Mouse (Mus musculus) olfactory bulb, adult 2 months (tissue): ENCODE data around the gene Ptch2. TPM values are rescaled to one million over a fixed set of nuclear protein-coding genes. Genes with fewer than 3 reads are reported as not detected.
A peak's percentile ranks its signal among the peaks of the same experiment; 100 is the strongest.

Source experiments
- H3K27ac ChIP-seq: fragments of 200-500 bp; 2 replicates; pipeline ENCODE4 v1.5.1; 2012; ENCODE audit warnings: low read depth, low read length; ENCODE audit not compliant: insufficient read depth
- H3K4me1 ChIP-seq: fragments of 200-500 bp; 2 replicates; pipeline ENCODE4 v1.6.1; 2012; ENCODE audit warnings: low read length; ENCODE audit not compliant: control insufficient read depth, insufficient read depth
- H3K4me3 ChIP-seq: fragments of 200-500 bp; 2 replicates; pipeline ENCODE4 v1.5.1; 2012; ENCODE audit warnings: mild to moderate bottlenecking, low read depth, low read length, moderate library complexity; ENCODE audit not compliant: insufficient read depth
- CTCF ChIP-seq: fragments of 200-500 bp; IDR thresholded peaks from 2 replicates; pipeline ENCODE4 v1.5.1; 2012; ENCODE audit warnings: low read depth, mild to moderate bottlenecking, low read length, moderate library complexity; ENCODE audit not compliant: insufficient read depth
- POLR2A ChIP-seq: fragments of 200-500 bp; IDR thresholded peaks from 2 replicates; pipeline ENCODE4 v1.6.1; 2012; ENCODE audit warnings: mild to moderate bottlenecking, low read depth, low read length, moderate library complexity; ENCODE audit not compliant: insufficient read depth
- WGBS: fragments of 180-500 bp; shearing (Covaris S2); methylation state at CpG from one replicate; pipeline ENCODE4 v1.1.7; 2018; 5-methylcytosine and 5-hydroxymethylcytosine counted together
- polyA plus RNA-seq: library from polyadenylated mRNA; stranded (reverse); fragments of >200 nt; gene quantifications from 2 replicates; pipeline ENCODE4 v1.2.4, GENCODE M21; 2012; ENCODE audit warnings: low replicate concordance; ENCODE audit not compliant: missing spikeins, insufficient read depth, insufficient read length

Ptch2 gene
- polyA plus RNA-seq, 1 experiment = not detected

GRCm38 (mm10) chr4:117152714-117153113 lies 56.8 kb downstream of the Ptch2 start:
- TF ChIP-seq POLR2A = no peak
- TF ChIP-seq CTCF = no peak
- 72% methylated on average over 5 of the region's 5 CpGs for WGBS
- no peaks in the 10 kb centered on the region for H3K4me1 ChIP-seq
- H3K4me3 ChIP-seq = no peak overlapping the region
- H3K27ac ChIP-seq = no peak overlapping the region

DNA sequence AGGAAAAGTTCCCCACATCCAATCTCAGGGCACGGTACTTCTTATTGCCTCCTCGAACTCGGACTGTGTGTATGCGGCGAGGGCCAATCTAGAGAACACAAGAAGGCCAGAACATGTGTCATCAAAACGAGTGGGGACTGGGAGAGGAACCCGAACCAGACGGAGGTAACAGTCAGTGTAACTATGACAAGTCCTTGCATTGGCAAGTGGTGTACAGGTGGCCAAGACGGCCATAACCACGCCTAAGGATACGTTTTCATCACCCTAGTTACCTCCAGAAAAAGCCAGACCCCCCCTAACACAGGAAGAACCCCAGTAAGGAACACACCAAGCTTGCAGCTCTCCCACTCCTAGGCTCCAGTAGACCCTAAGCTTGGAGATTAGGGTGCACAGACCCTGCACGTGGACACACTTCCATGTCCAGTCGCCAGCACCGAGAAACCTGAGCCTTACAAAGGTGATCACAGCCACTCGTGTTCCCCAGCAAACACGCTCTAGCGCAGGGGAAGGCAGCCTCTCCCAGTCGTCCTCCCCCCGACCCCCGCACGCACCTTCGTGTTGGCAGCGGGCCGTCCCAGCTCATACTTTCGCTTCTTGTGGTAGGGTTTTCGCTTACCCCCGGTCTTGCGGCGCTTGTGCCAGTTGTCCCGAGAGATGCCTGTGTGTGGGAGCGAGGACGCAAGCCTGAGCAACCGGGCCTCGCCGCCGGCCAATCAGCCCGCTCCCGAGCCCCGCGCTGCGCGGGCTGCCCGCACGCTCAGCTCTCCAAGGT lies 59.3 kb downstream of the Ptch2 start:
- Histone ChIP-seq H3K4me3 (peak overlapping the region; percentile 59), H3K4me1 (no peaks in the 10 kb centered on the region), H3K27ac (peak overlapping the region; percentile 23; the same call in 1 of the 2 replicates)
- no peak for TF ChIP-seq POLR2A
- TF ChIP-seq CTCF = no peak
- under 1% methylated on average over 44 of the region's 44 CpGs for WGBS

DNA sequence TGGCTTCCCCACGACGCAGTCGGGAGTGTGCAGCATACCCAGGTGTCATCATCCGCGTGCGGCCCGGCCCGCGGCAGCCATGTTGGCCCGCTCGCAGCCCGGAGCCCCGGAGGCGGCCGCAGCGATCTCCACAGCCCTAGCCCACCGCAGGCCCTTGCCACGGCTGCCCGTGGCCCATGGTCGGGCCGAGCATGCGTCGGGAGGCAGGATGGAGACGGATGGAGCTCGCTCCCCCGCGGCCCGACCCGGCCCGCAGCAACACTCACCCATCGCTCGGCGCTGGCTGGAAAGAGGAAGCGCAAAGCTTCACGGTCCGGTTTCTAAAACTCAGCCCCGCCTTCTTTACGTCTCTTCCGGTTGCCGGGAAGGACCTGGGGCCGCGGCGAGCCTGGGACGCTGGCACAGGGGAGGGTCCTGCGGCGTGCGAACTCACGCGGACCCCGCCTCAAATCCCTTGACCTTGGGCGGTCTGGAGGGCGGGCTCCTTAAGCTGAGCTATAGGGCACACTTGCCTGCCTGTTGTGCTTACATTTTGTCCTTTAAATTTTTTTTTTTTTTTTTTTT lies 60.0 kb downstream of the Ptch2 start, which contains the start of gene Rps8:
Gene Rps8 (minus strand): TSS at position 452 of the 564 bp plus-strand sequence.
- TF ChIP-seq CTCF (no peak), POLR2A (peak; percentile 96)
- under 1% methylated on average over 52 of the region's 52 CpGs for WGBS
- peak within 1 kb of the TSS; percentile 59 for H3K4me3 ChIP-seq
- no peaks in the 10 kb centered on the region for H3K4me1 ChIP-seq
- peak within 1 kb of the TSS; percentile 23; the same call in 1 of the 2 replicates for H3K27ac ChIP-seq

GRCm38 (mm10) chr4:117156372-117156771 lies 60.5 kb downstream of the Ptch2 start:
- Histone ChIP-seq H3K4me3 (peak overlapping the region; percentile 59; the same call in 1 of the 2 replicates), H3K27ac (no peak overlapping the region), H3K4me1 (no peaks in the 10 kb centered on the region)
- no peak for TF ChIP-seq CTCF
- no peak for TF ChIP-seq POLR2A
- 23% methylated on average over 6 of the region's 6 CpGs for WGBS

- WGBS = 76% methylated on average over 10 of the region's 10 CpGs
- no peak for TF ChIP-seq POLR2A
- no peak for TF ChIP-seq CTCF
These were observed 63.8 kb downstream of the Ptch2 start for GRCm38 (mm10) chr4:117159666-117160065.

DNA sequence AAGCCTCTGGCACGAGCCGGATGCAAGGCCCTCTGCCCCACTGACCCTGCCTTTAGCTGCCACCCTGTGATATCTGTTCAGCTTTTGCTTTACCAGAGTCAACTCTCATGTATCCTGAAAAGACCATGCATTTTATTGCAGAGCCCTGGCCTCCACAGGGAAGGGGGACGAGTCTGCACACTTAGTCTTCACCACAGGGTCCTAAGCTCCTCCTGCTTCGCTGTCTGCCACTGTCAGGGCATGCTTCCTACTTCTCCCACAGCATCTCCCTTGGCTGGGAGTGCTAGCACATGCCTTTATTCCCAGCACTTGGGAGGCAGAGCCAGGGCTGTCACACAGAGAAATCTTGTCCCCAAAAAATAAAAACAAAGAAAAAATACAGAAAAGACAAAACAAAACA lies 65.3 kb downstream of the Ptch2 start:
- no peaks in the 10 kb centered on the region for H3K4me1 ChIP-seq
- TF ChIP-seq POLR2A = no peak
- no peak for TF ChIP-seq CTCF
- no peak overlapping the region for H3K4me3 ChIP-seq
- 73% methylated on average over 4 of the region's 4 CpGs for WGBS
- no peak overlapping the region for H3K27ac ChIP-seq

More at GRCm38 (mm10) chr4:117159666-117160065, 63.8 kb downstream of the Ptch2 start:
- Histone ChIP-seq H3K4me3 (no peak overlapping the region), H3K27ac (no peak overlapping the region), H3K4me1 (no peaks in the 10 kb centered on the region)

Other genes starting within 250 kb of the Ptch2 start
- gene Zswim5, start 218.7 kb upstream of the Ptch2 start, polyA plus RNA-seq = not detected in 2 replicates
- not detected in 2 replicates for gene Urod, start 101.7 kb upstream of the Ptch2 start, polyA plus RNA-seq
- gene Hectd3, start 100.8 kb upstream of the Ptch2 start, polyA plus RNA-seq = not detected in 2 replicates
- gene Eif2b3, start 76.7 kb upstream of the Ptch2 start, polyA plus RNA-seq = not detected in 2 replicates
- not detected in 2 replicates for gene Btbd19, start 29.6 kb downstream of the Ptch2 start, polyA plus RNA-seq
- not detected in 2 replicates for gene Tctex1d4, start 30.7 kb downstream of the Ptch2 start, polyA plus RNA-seq
- not detected in 2 replicates for gene Plk3, start 37.9 kb downstream of the Ptch2 start, polyA plus RNA-seq
- 1,906 TPM in 1 of 2 replicates, not detected in the other for gene Rps8, start 60.2 kb downstream of the Ptch2 start, polyA plus RNA-seq
- not detected in 2 replicates for gene Kif2c, start 86.6 kb downstream of the Ptch2 start, polyA plus RNA-seq
- not detected in 2 replicates for gene Tmem53, start 155.9 kb downstream of the Ptch2 start, polyA plus RNA-seq
- not detected in 2 replicates for gene Armh1, start 156.1 kb downstream of the Ptch2 start, polyA plus RNA-seq